Mouse (Mus musculus): Measurements from ENCODE around the gene Abcc9. TPM values are rescaled to one million over a fixed set of nuclear protein-coding genes. Genes with fewer than 3 reads are reported as not detected.

Gene Abcc9
- polyA plus RNA-seq, 1 experiment from 2014 or later: 4.4 TPM

DNA sequence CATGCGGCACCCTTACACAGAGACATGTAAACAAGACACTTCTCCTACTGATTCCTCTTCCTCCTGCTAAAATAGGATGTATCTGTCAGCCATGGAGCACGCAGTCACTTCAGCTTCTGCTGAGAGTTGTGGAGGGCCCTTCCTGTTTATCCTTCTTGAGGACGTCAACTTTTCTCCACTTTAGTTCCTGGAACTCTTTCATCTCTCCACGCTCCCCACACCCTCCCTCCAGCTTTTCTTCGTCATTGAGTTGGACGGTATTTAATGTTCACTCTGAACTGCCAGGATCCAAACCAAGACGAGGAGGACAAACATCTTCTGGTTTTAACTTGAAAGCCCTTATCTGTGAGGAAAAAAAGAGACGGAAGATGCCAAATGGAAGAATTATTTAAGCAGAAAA, 12.9 kb upstream of the Abcc9 start:
- ATAC-seq (ENCODE audit: low FRiP score, low TSS enrichment): no peak
- no peak overlapping the region for H3K9ac ChIP-seq (replicated peaks; ENCODE audit: low read length)
- 88% methylated on average over 8 of the region's 8 CpGs for WGBS
- no peak overlapping the region for H3K4me2 ChIP-seq (ENCODE audit: low read length)
- H3K36me3 ChIP-seq (ENCODE audit: control insufficient read depth, insufficient read depth, low read length): no peaks in the 10 kb centered on the region
- H3K27me3 ChIP-seq (ENCODE audit: control insufficient read depth, insufficient read depth, low read length): no peaks in the 10 kb centered on the region
- H3K9me3 ChIP-seq (ENCODE audit: control insufficient read depth, low read length): no peaks in the 10 kb centered on the region
- DNase-seq: no peak
- H3K4me3 ChIP-seq (replicated peaks; ENCODE audit: low read depth, low read length): no peak overlapping the region
- no peak overlapping the region for H3K27ac ChIP-seq (replicated peaks; ENCODE audit: low read depth, low read length)
- H3K4me1 ChIP-seq (ENCODE audit: control insufficient read depth, insufficient read depth, low read length): no peaks in the 10 kb centered on the region

DNA sequence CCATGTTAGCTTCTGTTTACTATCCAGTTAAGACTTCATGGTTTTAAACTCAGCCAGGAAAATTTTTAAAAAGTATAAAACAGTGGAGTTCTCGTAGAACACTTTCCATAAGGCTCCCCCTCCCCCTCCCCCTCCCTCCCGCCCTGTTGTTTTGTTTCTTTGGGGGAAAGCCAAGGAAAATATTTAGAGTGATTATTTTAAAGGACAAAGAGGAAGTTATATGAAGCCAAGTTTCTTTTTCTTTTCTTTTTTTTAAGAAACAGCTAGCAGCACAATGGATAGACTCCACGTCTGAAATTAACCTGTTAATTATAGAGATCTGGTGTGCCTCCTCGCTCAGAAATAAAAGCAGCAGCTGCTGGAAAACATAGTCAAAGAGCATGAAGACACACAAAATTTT, 9.0 kb upstream of the Abcc9 start:
- DNase-seq (no peak), ATAC-seq (ENCODE audit: low FRiP score, low TSS enrichment) (no peak)
- WGBS: 72% methylated on average over 4 of the region's 4 CpGs
- Histone ChIP-seq H3K4me2 (ENCODE audit: low read length) (no peak overlapping the region), H3K9ac (replicated peaks; ENCODE audit: low read length) (no peak overlapping the region), H3K36me3 (ENCODE audit: control insufficient read depth, insufficient read depth, low read length) (no peaks in the 10 kb centered on the region), H3K4me1 (ENCODE audit: control insufficient read depth, insufficient read depth, low read length) (no peaks in the 10 kb centered on the region), H3K9me3 (ENCODE audit: control insufficient read depth, low read length) (no peaks in the 10 kb centered on the region), H3K4me3 (replicated peaks; ENCODE audit: low read depth, low read length) (no peak overlapping the region), H3K27me3 (ENCODE audit: control insufficient read depth, insufficient read depth, low read length) (no peaks in the 10 kb centered on the region), H3K27ac (replicated peaks; ENCODE audit: low read depth, low read length) (no peak overlapping the region)

DNA sequence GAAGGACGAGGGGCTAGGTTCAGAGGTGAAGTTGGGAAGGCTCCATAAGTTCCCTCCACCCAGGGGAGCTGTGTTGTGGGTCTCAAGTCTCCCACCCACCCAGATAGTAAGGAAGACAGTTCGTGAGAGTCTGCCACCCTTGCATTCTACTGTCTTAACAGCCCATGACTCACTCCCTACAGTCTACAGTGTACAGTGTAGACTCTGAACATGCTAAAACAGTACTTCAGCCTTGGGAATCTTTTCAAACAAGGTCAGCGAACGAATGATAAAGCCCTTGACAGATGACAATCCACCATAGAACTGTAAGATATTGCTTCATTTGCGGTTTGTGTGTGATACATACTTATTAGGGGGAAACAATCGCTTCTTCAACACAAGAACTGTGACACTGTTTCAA, 8.6 kb upstream of the Abcc9 start:
- no peak overlapping the region for H3K4me2 ChIP-seq (ENCODE audit: low read length)
- no peaks in the 10 kb centered on the region for H3K27me3 ChIP-seq (ENCODE audit: control insufficient read depth, insufficient read depth, low read length)
- H3K4me3 ChIP-seq (replicated peaks; ENCODE audit: low read depth, low read length): no peak overlapping the region
- H3K9me3 ChIP-seq (ENCODE audit: control insufficient read depth, low read length): no peaks in the 10 kb centered on the region
- H3K4me1 ChIP-seq (ENCODE audit: control insufficient read depth, insufficient read depth, low read length): no peaks in the 10 kb centered on the region
- ATAC-seq (ENCODE audit: low FRiP score, low TSS enrichment) (no peak), DNase-seq (no peak)
- no peaks in the 10 kb centered on the region for H3K36me3 ChIP-seq (ENCODE audit: control insufficient read depth, insufficient read depth, low read length)
- no peak overlapping the region for H3K9ac ChIP-seq (replicated peaks; ENCODE audit: low read length)
- WGBS: 89% methylated on average over 6 of the region's 6 CpGs
- H3K27ac ChIP-seq (replicated peaks; ENCODE audit: low read depth, low read length): no peak overlapping the region

DNA sequence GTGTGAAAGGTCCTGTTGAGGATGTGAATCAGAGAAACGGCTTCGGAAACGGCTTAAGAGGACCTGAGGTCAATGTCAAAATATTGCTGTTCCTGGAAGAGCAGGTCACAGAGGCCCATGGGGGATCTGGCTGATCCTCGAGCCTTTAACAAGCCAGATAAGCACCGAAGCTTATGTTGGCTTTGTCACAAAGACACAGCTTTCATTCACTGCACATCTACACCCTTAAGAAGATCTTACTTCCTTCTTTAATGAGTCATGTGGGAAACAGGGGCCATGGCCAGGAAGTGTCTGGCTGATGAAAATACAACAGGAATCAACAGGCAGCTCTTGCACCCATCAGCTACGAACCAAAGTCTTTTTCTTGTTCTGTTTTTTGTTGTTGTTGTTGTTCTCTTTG, 6.3 kb upstream of the Abcc9 start:
- H3K27me3 ChIP-seq (ENCODE audit: control insufficient read depth, insufficient read depth, low read length): no peaks in the 10 kb centered on the region
- WGBS: 87% methylated on average over 6 of the region's 6 CpGs
- H3K4me2 ChIP-seq (ENCODE audit: low read length): no peak overlapping the region
- H3K27ac ChIP-seq (replicated peaks; ENCODE audit: low read depth, low read length): no peak overlapping the region
- ATAC-seq (ENCODE audit: low FRiP score, low TSS enrichment) (no peak), DNase-seq (no peak)
- H3K4me1 ChIP-seq (ENCODE audit: control insufficient read depth, insufficient read depth, low read length): no peaks in the 10 kb centered on the region
- H3K9me3 ChIP-seq (ENCODE audit: control insufficient read depth, low read length): no peaks in the 10 kb centered on the region
- no peaks in the 10 kb centered on the region for H3K36me3 ChIP-seq (ENCODE audit: control insufficient read depth, insufficient read depth, low read length)
- H3K4me3 ChIP-seq (replicated peaks; ENCODE audit: low read depth, low read length): no peak overlapping the region
- no peak overlapping the region for H3K9ac ChIP-seq (replicated peaks; ENCODE audit: low read length)

DNA sequence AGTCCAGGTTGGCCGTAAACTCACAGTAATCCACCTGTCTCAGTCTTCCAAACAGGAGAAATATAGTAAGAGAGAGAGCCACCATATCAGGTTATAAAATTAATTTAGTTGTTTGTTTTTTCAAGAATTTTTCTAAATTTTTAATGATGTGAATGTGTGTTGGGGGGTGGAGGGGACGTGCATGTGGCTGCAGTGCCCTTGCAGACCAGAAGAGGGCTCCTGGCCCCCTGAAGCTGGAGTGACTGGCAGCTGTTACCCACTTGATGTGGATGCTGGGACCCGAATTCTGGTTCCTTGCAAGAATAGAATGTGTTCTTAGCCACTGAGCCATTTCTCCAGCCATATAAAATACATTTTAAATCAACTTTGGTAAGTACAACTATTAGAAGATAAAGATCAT, 4.6 kb upstream of the Abcc9 start:
- DNase-seq (no peak), ATAC-seq (ENCODE audit: low FRiP score, low TSS enrichment) (no peak)
- 0 out of 2 replicates have a peak, but pooled peaks cover 6% of the 10 kb centered on the region for H3K4me1 ChIP-seq (ENCODE audit: control insufficient read depth, insufficient read depth, low read length)
- H3K9me3 ChIP-seq (ENCODE audit: control insufficient read depth, low read length): no peaks in the 10 kb centered on the region
- no peak overlapping the region for H3K9ac ChIP-seq (replicated peaks; ENCODE audit: low read length)
- H3K27ac ChIP-seq (replicated peaks; ENCODE audit: low read depth, low read length): no peak overlapping the region
- H3K4me2 ChIP-seq (ENCODE audit: low read length): no peak overlapping the region
- H3K36me3 ChIP-seq (ENCODE audit: control insufficient read depth, insufficient read depth, low read length): no peaks in the 10 kb centered on the region
- 78% methylated on average over 3 of the region's 3 CpGs for WGBS
- H3K4me3 ChIP-seq (replicated peaks; ENCODE audit: low read depth, low read length): no peak overlapping the region
- H3K27me3 ChIP-seq (ENCODE audit: control insufficient read depth, insufficient read depth, low read length): 0 out of 2 replicates have a peak, but pooled peaks cover 6% of the 10 kb centered on the region

DNA sequence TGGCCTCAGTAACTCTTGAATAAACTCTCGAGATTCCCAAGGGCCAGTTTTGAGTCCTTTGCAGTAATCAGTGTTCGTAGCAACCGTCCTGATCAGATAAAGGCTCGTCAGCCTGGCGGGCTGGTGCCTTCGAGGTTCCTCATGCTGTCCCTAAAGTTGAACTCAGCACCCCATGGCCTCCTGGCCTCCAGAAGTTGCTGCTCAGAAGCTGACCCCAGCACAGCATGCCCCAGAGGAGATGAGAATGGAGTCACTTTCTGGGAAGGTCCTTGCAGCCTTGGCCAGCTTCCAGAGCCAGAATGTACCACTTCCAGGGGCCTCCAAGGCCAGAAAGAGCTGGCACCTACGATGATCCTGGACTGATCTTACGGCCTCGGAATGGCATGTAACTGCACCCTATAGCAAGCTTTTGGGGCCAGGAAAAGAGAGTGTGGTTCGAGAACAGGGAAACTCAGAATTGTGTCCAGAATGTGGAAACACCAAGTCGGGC, 1.4 kb upstream of the Abcc9 start:
- no peak for ATAC-seq (ENCODE audit: low FRiP score, low TSS enrichment)
- Histone ChIP-seq H3K9me3 (ENCODE audit: control insufficient read depth, low read length) (no peaks in the 10 kb centered on the region), H3K4me2 (ENCODE audit: low read length) (no peak overlapping the region), H3K9ac (replicated peaks; ENCODE audit: low read length) (no peak overlapping the region), H3K4me3 (replicated peaks; ENCODE audit: low read depth, low read length) (no peak overlapping the region), H3K36me3 (ENCODE audit: control insufficient read depth, insufficient read depth, low read length) (no peaks in the 10 kb centered on the region), H3K4me1 (ENCODE audit: control insufficient read depth, insufficient read depth, low read length) (0 out of 2 replicates have a peak, but pooled peaks cover 6% of the 10 kb centered on the region), H3K27ac (replicated peaks; ENCODE audit: low read depth, low read length) (no peak overlapping the region), H3K27me3 (ENCODE audit: control insufficient read depth, insufficient read depth, low read length) (peaks cover 9% of the 10 kb centered on the region; the same call in 1 of the 2 replicates)
- DNase-seq: no peak
- 80% methylated on average over 11 of the region's 11 CpGs for WGBS

DNA sequence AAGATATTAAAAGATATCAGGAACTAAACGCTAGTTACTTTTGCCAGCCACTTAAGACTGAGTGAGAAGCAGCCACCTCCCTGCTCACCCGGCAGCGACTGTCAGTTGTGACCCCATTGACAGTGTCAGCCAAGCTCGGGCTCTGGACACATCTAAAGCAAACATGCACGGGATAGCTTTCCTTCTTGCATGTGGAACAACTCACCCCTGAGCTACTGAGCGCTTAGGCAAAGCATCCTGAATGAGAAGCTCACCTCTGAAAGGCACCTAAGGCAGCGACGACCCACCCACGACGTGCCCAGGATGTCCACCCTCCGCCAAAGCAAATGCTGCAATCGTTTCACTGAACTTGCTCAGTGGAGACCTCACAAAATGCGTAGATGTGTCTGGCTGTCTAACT, 954 bp downstream of the Abcc9 start:
- 78% methylated on average over 13 of the region's 13 CpGs for WGBS
- H3K27me3 ChIP-seq (ENCODE audit: control insufficient read depth, insufficient read depth, low read length): peaks cover 9% of the 10 kb centered on the region; the same call in 1 of the 2 replicates
- H3K4me2 ChIP-seq (ENCODE audit: low read length): peak overlapping the region; percentile 73; the same call in 1 of the 2 replicates
- H3K9ac ChIP-seq (replicated peaks; ENCODE audit: low read length): no peak overlapping the region
- ATAC-seq (ENCODE audit: low FRiP score, low TSS enrichment): no peak
- no peak overlapping the region for H3K4me3 ChIP-seq (replicated peaks; ENCODE audit: low read depth, low read length)
- no peak overlapping the region for H3K27ac ChIP-seq (replicated peaks; ENCODE audit: low read depth, low read length)
- H3K9me3 ChIP-seq (ENCODE audit: control insufficient read depth, low read length): no peaks in the 10 kb centered on the region
- H3K4me1 ChIP-seq (ENCODE audit: control insufficient read depth, insufficient read depth, low read length): 0 out of 2 replicates have a peak, but pooled peaks cover 6% of the 10 kb centered on the region
- H3K36me3 ChIP-seq (ENCODE audit: control insufficient read depth, insufficient read depth, low read length): no peaks in the 10 kb centered on the region
- DNase-seq: peak; percentile 6

DNA sequence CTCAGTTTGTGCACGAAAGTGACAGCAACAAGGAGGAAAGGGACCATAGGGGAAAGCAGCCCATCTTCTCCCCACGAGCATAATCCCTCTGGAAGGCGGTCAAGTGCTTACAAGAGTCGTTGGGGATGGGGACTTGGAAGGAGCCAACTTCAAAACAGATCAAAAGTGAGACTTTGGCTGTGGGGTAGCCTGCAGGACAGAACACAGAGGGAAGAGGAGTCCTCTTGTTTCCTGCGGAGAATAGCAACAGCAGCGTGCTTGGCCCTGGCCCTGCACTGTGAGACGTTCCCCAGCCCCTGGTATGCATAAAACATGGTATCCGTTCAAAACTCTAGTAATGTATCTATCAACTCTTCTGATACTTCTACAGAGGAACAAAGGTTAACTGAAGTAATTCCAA, 1.4 kb downstream of the Abcc9 start:
- no peak overlapping the region for H3K9ac ChIP-seq (replicated peaks; ENCODE audit: low read length)
- H3K27ac ChIP-seq (replicated peaks; ENCODE audit: low read depth, low read length): no peak overlapping the region
- no peaks in the 10 kb centered on the region for H3K9me3 ChIP-seq (ENCODE audit: control insufficient read depth, low read length)
- no peak overlapping the region for H3K4me2 ChIP-seq (ENCODE audit: low read length)
- 65% methylated on average over 8 of the region's 8 CpGs for WGBS
- peaks cover 9% of the 10 kb centered on the region; the same call in 1 of the 2 replicates for H3K27me3 ChIP-seq (ENCODE audit: control insufficient read depth, insufficient read depth, low read length)
- 0 out of 2 replicates have a peak, but pooled peaks cover 6% of the 10 kb centered on the region for H3K4me1 ChIP-seq (ENCODE audit: control insufficient read depth, insufficient read depth, low read length)
- H3K36me3 ChIP-seq (ENCODE audit: control insufficient read depth, insufficient read depth, low read length): no peaks in the 10 kb centered on the region
- no peak overlapping the region for H3K4me3 ChIP-seq (replicated peaks; ENCODE audit: low read depth, low read length)
- DNase-seq: no peak
- no peak for ATAC-seq (ENCODE audit: low FRiP score, low TSS enrichment)

DNA sequence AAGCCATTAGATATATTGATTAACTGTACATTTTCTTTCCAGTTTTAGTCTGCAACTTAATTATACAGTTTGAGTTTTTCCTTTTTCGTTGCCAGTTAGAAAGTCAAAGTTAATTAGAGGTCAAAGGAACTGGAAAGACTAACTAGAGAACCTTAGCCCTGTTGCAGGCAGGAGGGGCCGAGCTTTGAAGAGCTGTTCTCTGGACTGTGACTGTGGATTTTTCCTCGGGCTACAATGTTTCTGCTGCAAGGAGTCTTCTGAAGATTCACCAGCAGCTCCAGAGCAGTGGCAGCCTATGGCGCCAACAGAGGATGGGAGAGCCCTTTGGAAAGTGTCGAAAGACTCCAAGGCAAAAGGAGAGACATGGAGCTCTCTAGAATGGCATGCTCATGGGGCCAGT, 10.0 kb downstream of the Abcc9 start:
- no peaks in the 10 kb centered on the region for H3K27me3 ChIP-seq (ENCODE audit: control insufficient read depth, insufficient read depth, low read length)
- no peaks in the 10 kb centered on the region for H3K36me3 ChIP-seq (ENCODE audit: control insufficient read depth, insufficient read depth, low read length)
- H3K4me2 ChIP-seq (ENCODE audit: low read length): no peak overlapping the region
- no peak overlapping the region for H3K4me3 ChIP-seq (replicated peaks; ENCODE audit: low read depth, low read length)
- H3K9me3 ChIP-seq (ENCODE audit: control insufficient read depth, low read length): no peaks in the 10 kb centered on the region
- WGBS: 78% methylated on average over 5 of the region's 5 CpGs
- no peak for DNase-seq
- no peak overlapping the region for H3K27ac ChIP-seq (replicated peaks; ENCODE audit: low read depth, low read length)
- no peak overlapping the region for H3K9ac ChIP-seq (replicated peaks; ENCODE audit: low read length)
- no peak for ATAC-seq (ENCODE audit: low FRiP score, low TSS enrichment)
- no peaks in the 10 kb centered on the region for H3K4me1 ChIP-seq (ENCODE audit: control insufficient read depth, insufficient read depth, low read length)

Data from midbrain, embryonic 14.5 days (tissue).